In genomic region chr4:117929391-117929881, GRCm38 (mm10) we compare ENCODE assay signal across 9 mouse cellular contexts. TPM values are rescaled to one million over a fixed set of nuclear protein-coding genes. Genes with fewer than 3 reads are reported as not detected.
A peak's percentile ranks its signal among the peaks of the same experiment; 100 is the strongest.
DNase-seq lines count a peak whose midpoint lies in the region; ATAC-seq and TF ChIP-seq lines count a peak whose summit lies in the region.
"Had no signal": no experiment of that assay in that cellular context is flagged by ENCODE, and none has a peak within 500 bp of the region (broad histone marks: within the 10 kb centered on the region; RNA-seq: fewer than 3 reads in every experiment).

Gene Artn, minus strand, starts transcription at chr4:117929763.

- no peaks in the 10 kb centered on the region for H3K9me3 ChIP-seq in forebrain, postnatal 0 days (ENCODE audit: low read length)
- H3K9me3 ChIP-seq in lung, embryonic 16.5 days (ENCODE audit: control insufficient read depth, low read length) = no peaks in the 10 kb centered on the region
- no peaks in the 10 kb centered on the region for H3K9me3 ChIP-seq in stomach, postnatal 0 days (ENCODE audit: control insufficient read depth, low read length)

- no peak for TF ChIP-seq CTCF in C2C12 (IDR thresholded peaks at IDR 0.05; ENCODE audit: control insufficient read depth, insufficient read depth, insufficient read length)
- no peak for TF ChIP-seq CTCF in forebrain, postnatal 0 days (IDR thresholded peaks at IDR 0.05; ENCODE audit: low read depth)
- no peak for TF ChIP-seq CTCF in stomach, postnatal 0 days (IDR thresholded peaks at IDR 0.05; ENCODE audit: low read depth)

- H3ac ChIP-seq in C2C12 (ENCODE audit: control insufficient read depth, insufficient read length, low read depth) = peak within 1 kb of the TSS; percentile 76

- H3K79me3 ChIP-seq in C2C12 (ENCODE audit: low read depth) = no peaks in the 10 kb centered on the region

- no peak within 1 kb of the TSS for H3K27ac ChIP-seq in forebrain, postnatal 0 days (ENCODE audit: low read depth, low read length)
- peak within 1 kb of the TSS; percentile 4 for H3K27ac ChIP-seq in lung, embryonic 16.5 days (ENCODE audit: low read length)
- H3K27ac ChIP-seq in stomach, postnatal 0 days (replicated peaks) = peak within 1 kb of the TSS; percentile 50

- no peak for TF ChIP-seq EP300 in stomach, postnatal 0 days (optimal IDR thresholded peaks at IDR 0.05)

- H3K4me3 ChIP-seq in C2C12 (ENCODE audit: insufficient read depth, poor library complexity, severe bottlenecking) = peak within 1 kb of the TSS; percentile 18
- H3K4me3 ChIP-seq in forebrain, postnatal 0 days (ENCODE audit: low read depth, low read length) = 0 out of 2 replicates have a peak within 1 kb of the TSS, but pooled peaks have one; percentile 3
- peak within 1 kb of the TSS; percentile 47 for H3K4me3 ChIP-seq in lung, embryonic 16.5 days (ENCODE audit: low read length)
- peak within 1 kb of the TSS; percentile 45 for H3K4me3 ChIP-seq in stomach, postnatal 0 days (ENCODE audit: low read depth, low read length)

- no peak for ATAC-seq in forebrain, postnatal 0 days
- ATAC-seq in lung, embryonic 16.5 days (ENCODE audit: low read depth) = peak; percentile 65
- ATAC-seq in stomach, postnatal 0 days (ENCODE audit: low FRiP score, low TSS enrichment) = peak; percentile 51
- no peak for ATAC-seq in cerebellum, adult (ENCODE audit: insufficient number of reproducible peaks, low FRiP score, low TSS enrichment)

- no peak within 1 kb of the TSS for H3K9ac ChIP-seq in forebrain, postnatal 0 days
- peak within 1 kb of the TSS; percentile 41 for H3K9ac ChIP-seq in lung, embryonic 16.5 days (ENCODE audit: low read length)
- H3K9ac ChIP-seq in stomach, postnatal 0 days (ENCODE audit: low read length) = peak within 1 kb of the TSS; percentile 63

- H3K79me2 ChIP-seq in C2C12 (ENCODE audit: control insufficient read depth, insufficient read depth) = no peaks in the 10 kb centered on the region

- H3K36me3 ChIP-seq in C2C12 (ENCODE audit: control insufficient read depth, insufficient read depth) = no peaks in the 10 kb centered on the region
- H3K36me3 ChIP-seq in forebrain, postnatal 0 days (ENCODE audit: insufficient read depth) = no peaks in the 10 kb centered on the region
- H3K36me3 ChIP-seq in lung, embryonic 16.5 days (ENCODE audit: control insufficient read depth, insufficient read depth, low read length) = no peaks in the 10 kb centered on the region
- H3K36me3 ChIP-seq in stomach, postnatal 0 days (ENCODE audit: control insufficient read depth, insufficient read depth, low read length) = no peaks in the 10 kb centered on the region

- H3K27me3 ChIP-seq in C2C12 (ENCODE audit: control insufficient read depth, insufficient read depth, insufficient read length) = no peaks in the 10 kb centered on the region
- H3K27me3 ChIP-seq in forebrain, postnatal 0 days (ENCODE audit: insufficient read depth, low read length) = peaks cover 31% of the 10 kb centered on the region
- peaks cover 26% of the 10 kb centered on the region for H3K27me3 ChIP-seq in lung, embryonic 16.5 days (ENCODE audit: control insufficient read depth, insufficient read depth, low read depth, low read length)
- H3K27me3 ChIP-seq in stomach, postnatal 0 days (ENCODE audit: control insufficient read depth, insufficient read depth, low read length) = peaks cover 2% of the 10 kb centered on the region; the same call in 1 of the 2 replicates

- H3K4me2 ChIP-seq in forebrain, postnatal 0 days (ENCODE audit: low read depth) = peak within 1 kb of the TSS; percentile 43
- H3K4me2 ChIP-seq in lung, embryonic 16.5 days (ENCODE audit: low read depth, low read length) = peak within 1 kb of the TSS; percentile 66
- H3K4me2 ChIP-seq in stomach, postnatal 0 days (replicated peaks; ENCODE audit: low read depth) = peak within 1 kb of the TSS; percentile 81

- DNase-seq in ZHBTc4 (ENCODE audit: low read depth, low spot score) = peak; percentile 43
- no peak for DNase-seq in forebrain, postnatal 0 days
- peak; percentile 62 to 63 for DNase-seq in kidney, adult 8-10 months
- DNase-seq in stomach, postnatal 0 days (ENCODE audit: low spot score) = peak; percentile 79
- DNase-seq in T-cell, adult 2 months (ENCODE audit: low spot score) = no peak

- peaks cover 18% of the 10 kb centered on the region; the same call in 1 of the 2 replicates for H3K4me1 ChIP-seq in forebrain, postnatal 0 days (ENCODE audit: insufficient read depth)
- peaks cover 15% of the 10 kb centered on the region for H3K4me1 ChIP-seq in lung, embryonic 16.5 days (replicated peaks; ENCODE audit: control insufficient read depth, insufficient read depth, low read length)
- peaks cover 3% of the 10 kb centered on the region; the same call in 1 of the 2 replicates for H3K4me1 ChIP-seq in stomach, postnatal 0 days (replicated peaks; ENCODE audit: control insufficient read depth, insufficient read depth)

- WGBS in forebrain, postnatal 0 days = 7% methylated on average over 33 of the region's 33 CpGs
- 1% methylated on average over 33 of the region's 33 CpGs for WGBS in lung, embryonic 16.5 days
- under 1% methylated on average over 33 of the region's 33 CpGs for WGBS in stomach, postnatal 0 days

TF ChIP-seq in C2C12, 6 proteins besides CTCF, POLR2A, EP300 and RAD21:
- no peak for TF ChIP-seq CEBPB (IDR thresholded peaks at IDR 0.05; ENCODE audit: low read depth)
- TF ChIP-seq MYOD1 (IDR thresholded peaks at IDR 0.05; ENCODE audit: control insufficient read depth, insufficient read length, low read depth) = no peak
- no peak for TF ChIP-seq FOSL1 (IDR thresholded peaks at IDR 0.05; ENCODE audit: insufficient read depth, low read length, poor library complexity, severe bottlenecking)
- no peak for TF ChIP-seq MYOG (IDR thresholded peaks at IDR 0.05; ENCODE audit: control insufficient read depth, extremely low read depth, insufficient read length)
- no peak for TF ChIP-seq MAX (IDR thresholded peaks at IDR 0.05)
- no peak for TF ChIP-seq USF1 (IDR thresholded peaks at IDR 0.05; ENCODE audit: low read depth)

RNA-seq across cellular contexts. Expression of gene Artn, which starts in this region (rescaled TPM):
- polyA plus RNA-seq in C2C12 (2012; fragmentation: generic; extraction: Trizol) = 2.6 TPM
- 0.62 and 1.0 TPM in 2 replicates for total RNA-seq in forebrain, postnatal 0 days (2014; rRNA removed)
- polyA plus RNA-seq in forebrain, postnatal 0 days (2015; fragmentation: Nextera tagmentation; extraction: Ambion mirVana) = 0.42 and 0.54 TPM in 2 replicates
- polyA plus RNA-seq in lung, embryonic 16.5 days (2015; fragmentation: Nextera tagmentation; extraction: Ambion mirVana) = 3.2 and 3.7 TPM in 2 replicates
- 3.8 TPM in 2 replicates for polyA plus RNA-seq in stomach, postnatal 0 days (2015; fragmentation: Nextera tagmentation; extraction: Ambion mirVana)
- total RNA-seq: neutrophil, adult 5-6 weeks had no signal

Comparison
In these comparisons a context has a peak if more than half of its experiments do, and no peak if none do; other contexts are left out.
1. DNase-seq: peak in ZHBTc4 (single experiment), kidney, adult 8-10 months (2 of 2) and stomach, postnatal 0 days (single experiment); none in forebrain, postnatal 0 days (single experiment) and T-cell, adult 2 months (single experiment).
2. ATAC-seq: peak in lung, embryonic 16.5 days (single experiment) and stomach, postnatal 0 days (single experiment); none in forebrain, postnatal 0 days (single experiment) and cerebellum, adult (single experiment).
3. Peak in every context shown above with its lines, with median percentiles within 50 percentile points of each other: H3K4me3 ChIP-seq and H3K4me2 ChIP-seq.